Mouse (Mus musculus) activated CD4-positive, CD25-positive, alpha-beta regulatory T cell (primary cell): ENCODE data around the gene Mcidas. TPM values are rescaled to one million over a fixed set of nuclear protein-coding genes. Genes with fewer than 3 reads are reported as not detected.

ENCODE experiments used
- polyA plus RNA-seq, 2 experiments: library from polyadenylated mRNA; unstranded; fragments of 100-300 nt; shearing (Covaris generic); gene quantifications; one replicate each; pipeline ENCODE4 v1.2.1; 2017

The Mcidas gene
- under 1 TPM in 1 of 2 experiments, not detected in 1; 0.31 TPM for polyA plus RNA-seq

DNA sequence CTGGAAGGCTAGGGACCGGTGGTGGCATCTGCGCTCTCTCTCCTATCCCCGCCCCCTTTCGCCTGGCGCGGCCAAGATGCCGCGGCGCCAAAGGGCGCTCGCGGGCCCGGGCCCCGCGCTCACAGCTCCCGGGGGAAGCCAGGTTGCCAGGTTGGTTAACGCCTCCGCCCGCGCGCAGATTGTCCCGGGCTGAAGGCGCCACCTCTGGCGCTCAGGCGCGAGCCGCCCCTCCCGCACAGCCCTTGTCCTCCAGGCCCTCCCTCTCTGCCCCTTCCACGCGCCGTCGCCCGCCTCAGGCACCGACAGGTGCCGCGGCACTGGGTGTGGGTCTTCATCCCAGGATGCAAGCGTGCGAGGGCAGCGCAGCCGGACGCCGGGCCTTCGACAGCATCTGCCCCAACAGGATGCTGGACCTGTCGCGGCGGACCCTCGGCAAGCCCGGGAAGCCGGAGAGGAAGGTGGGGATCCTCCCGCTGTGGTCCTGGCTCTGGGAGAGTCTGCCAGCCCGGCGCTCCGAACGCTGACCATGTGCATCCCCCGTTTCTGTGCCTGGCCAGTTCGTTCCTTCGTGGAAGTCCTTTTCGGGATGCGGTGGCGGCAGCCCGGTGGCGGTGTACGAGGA, at the start of gene Mcidas:
Mcidas (plus strand) TSS at position 315 of the 622 bp plus-strand sequence.

DNA sequence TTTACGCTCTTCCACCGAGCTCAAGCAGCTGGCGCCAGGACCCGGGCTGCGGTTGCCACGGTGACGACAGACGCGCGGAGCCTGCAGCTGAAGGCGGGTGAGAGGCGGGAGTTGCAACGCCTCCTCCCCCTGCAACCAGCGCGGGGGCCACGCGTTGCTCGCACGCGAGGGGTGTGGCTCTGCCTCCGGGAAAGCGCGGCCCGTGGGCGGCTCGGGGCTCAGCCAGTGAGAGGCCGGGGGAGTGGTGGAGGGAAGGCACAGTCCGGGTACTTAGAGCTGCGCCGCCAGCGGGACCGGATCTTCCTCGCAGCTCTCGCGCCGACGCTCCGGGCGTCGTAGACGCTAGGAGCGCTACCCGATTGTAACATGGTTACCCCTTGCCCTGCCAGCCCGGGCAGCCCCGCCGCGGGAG, 6.1 kb upstream of the Mcidas start, which contains the start of gene Ccno:
Ccno (plus strand) TSS at position 271 of the 412 bp plus-strand sequence.

DNA sequence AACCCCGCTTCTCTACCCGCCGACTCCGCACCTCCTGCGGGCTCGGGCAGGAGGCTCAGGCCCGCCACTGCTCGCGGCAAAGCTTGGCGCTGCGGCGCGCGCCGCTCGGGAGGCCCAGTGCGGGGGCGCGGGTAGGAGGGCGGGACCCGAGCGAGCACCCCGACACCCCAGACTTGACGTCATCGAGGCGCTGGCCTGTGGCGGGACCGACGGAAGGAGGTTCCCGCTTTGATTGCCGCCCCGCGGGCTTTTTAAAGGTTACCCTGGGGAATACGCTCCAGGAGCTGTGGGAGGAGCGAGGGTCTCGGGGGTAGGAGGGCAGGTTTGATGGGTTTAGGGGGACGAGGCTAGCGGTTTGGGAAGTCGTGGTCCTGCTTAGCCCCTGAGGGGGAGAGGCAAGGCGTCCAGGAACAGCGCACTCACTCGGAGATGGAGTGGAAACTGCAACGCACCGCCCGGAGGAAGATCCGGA, 41.3 kb downstream of the Mcidas start, which contains the start of gene Cdc20b:
Cdc20b (plus strand) TSS at position 162 of the 472 bp plus-strand sequence.

DNA sequence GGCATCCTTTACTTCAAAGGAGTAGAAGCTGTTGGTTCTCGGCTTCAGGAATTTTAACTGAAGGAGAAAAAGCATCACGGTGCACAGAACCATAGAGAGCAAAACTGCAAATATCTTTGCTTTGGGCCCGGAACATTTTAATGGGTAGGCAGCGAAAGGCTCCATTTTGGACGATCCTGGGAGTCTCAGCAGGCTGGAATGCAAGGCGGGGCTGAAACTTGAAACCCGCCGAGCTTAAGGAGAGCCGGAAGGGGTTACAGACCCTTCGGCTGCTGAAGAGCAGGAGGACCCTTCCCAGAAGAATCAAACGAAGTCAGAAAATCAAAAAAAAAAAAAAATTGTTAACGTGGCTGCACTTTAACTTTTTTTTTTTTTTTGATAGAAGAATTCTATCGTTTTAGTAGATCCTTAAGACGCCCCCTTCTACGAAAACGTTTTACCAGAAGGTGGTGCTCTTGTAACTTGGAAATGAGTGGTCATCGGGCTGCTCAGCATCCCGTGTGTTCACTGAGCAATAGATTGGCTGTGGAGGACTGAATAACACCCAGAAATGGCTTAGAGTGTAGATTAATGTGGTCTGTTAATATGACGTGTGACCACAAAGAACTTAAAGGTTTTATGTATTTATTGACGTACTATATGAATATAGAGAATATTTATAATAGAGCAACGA, 52.7 kb downstream of the Mcidas start, which contains the start of gene Gpx8:
Gpx8 (minus strand) TSS at position 200 of the 673 bp plus-strand sequence.

Other genes starting within 250 kb of the Mcidas start
- gene Plpp1, start 193.1 kb upstream of the Mcidas start, polyA plus RNA-seq, result 1 to 10 TPM in 1 of 2 experiments, under 1 TPM in 1; 0.87 to 1.1 TPM
- gene Mtrex, start 66.4 kb upstream of the Mcidas start, polyA plus RNA-seq, result 10 to 100 TPM; 69.2 to 73.0 TPM
- gene Dhx29, start 66.4 kb upstream of the Mcidas start, polyA plus RNA-seq, result 10 to 100 TPM; 23.7 to 23.9 TPM
- not detected for gene Ccno, start 6.0 kb upstream of the Mcidas start, polyA plus RNA-seq
- not detected for gene Cdc20b, start 41.3 kb downstream of the Mcidas start, polyA plus RNA-seq
- not detected for gene Gpx8, start 52.6 kb downstream of the Mcidas start, polyA plus RNA-seq
- gene Gzma, start 107.1 kb downstream of the Mcidas start, polyA plus RNA-seq, result 10 to 100 TPM in 1 of 2 experiments, 1 to 10 TPM in 1; 3.0 to 20.1 TPM
- gene Esm1, start 215.8 kb downstream of the Mcidas start, polyA plus RNA-seq, result under 1 TPM in 1 of 2 experiments, not detected in 1; 0.35 TPM
- gene Gzmk, start 232.1 kb downstream of the Mcidas start, polyA plus RNA-seq, result 1 to 10 TPM; 2.0 to 3.3 TPM